Mouse (Mus musculus) cerebellum, adult 11 months (tissue): ENCODE results near the gene Tubd1.
"Not testable (repeated sequence)": the region's sequence is repeated elsewhere in the genome, so short reads cannot be mapped to it uniquely, and the experiment has no call there.

Source experiments
- DNase-seq: peaks from one replicate; pipeline ENCODE4 v3.0.0; 2022

Tubd1 gene

GRCm38 (mm10) chr11:86544639-86545299 lies at the start of gene Tubd1, which contains the start of gene Rps6kb1:
TSS of gene Tubd1 (plus strand) at chr11:86544991.
TSS of gene Rps6kb1 (minus strand) at chr11:86544805.
- peak; percentile 99 for DNase-seq

- DNase-seq: no peak
Observed at GRCm38 (mm10) chr11:86497356-86497755, 47.4 kb upstream of the Tubd1 start.

GRCm38 (mm10) chr11:86497908-86498307 lies 46.9 kb upstream of the Tubd1 start:
- no peak for DNase-seq

- DNase-seq: no peak
Observed at GRCm38 (mm10) chr11:86500795-86501194, 44.0 kb upstream of the Tubd1 start.

- DNase-seq: no peak
Observed at GRCm38 (mm10) chr11:86503121-86503520, 41.7 kb upstream of the Tubd1 start.

- DNase-seq: no peak
Observed at GRCm38 (mm10) chr11:86507334-86507733, 37.5 kb upstream of the Tubd1 start.

GRCm38 (mm10) chr11:86507991-86508390 lies 36.8 kb upstream of the Tubd1 start:
- no peak for DNase-seq

GRCm38 (mm10) chr11:86516620-86517019 lies 28.2 kb upstream of the Tubd1 start:
- DNase-seq: no peak

GRCm38 (mm10) chr11:86517229-86517628 lies 27.6 kb upstream of the Tubd1 start:
- DNase-seq: no peak

- no peak for DNase-seq
Observed at GRCm38 (mm10) chr11:86519751-86520150, 25.0 kb upstream of the Tubd1 start.

- DNase-seq: no peak
Observed at GRCm38 (mm10) chr11:86527528-86527927, 17.3 kb upstream of the Tubd1 start.

- no peak for DNase-seq
Observed at GRCm38 (mm10) chr11:86532834-86533233, 12.0 kb upstream of the Tubd1 start.

- DNase-seq: not testable (repeated sequence)
Observed at GRCm38 (mm10) chr11:86533302-86533701, 11.5 kb upstream of the Tubd1 start.

GRCm38 (mm10) chr11:86534201-86534910 lies 10.4 kb upstream of the Tubd1 start:
- no peak for DNase-seq

GRCm38 (mm10) chr11:86538786-86539185 lies 6.0 kb upstream of the Tubd1 start:
- no peak for DNase-seq

- no peak for DNase-seq
Observed at GRCm38 (mm10) chr11:86539716-86540475, 4.9 kb upstream of the Tubd1 start.

- no peak for DNase-seq
Observed at GRCm38 (mm10) chr11:86540476-86540845, 4.3 kb upstream of the Tubd1 start.

- no peak for DNase-seq
Observed at GRCm38 (mm10) chr11:86542851-86543250, 1.9 kb upstream of the Tubd1 start.

- DNase-seq: no peak
Observed at GRCm38 (mm10) chr11:86543960-86544638, 692 bp upstream of the Tubd1 start.

GRCm38 (mm10) chr11:86545556-86545955 lies 765 bp downstream of the Tubd1 start:
- DNase-seq: no peak

GRCm38 (mm10) chr11:86547412-86547811 lies 2.6 kb downstream of the Tubd1 start:
- no peak for DNase-seq

- DNase-seq: no peak
Observed at GRCm38 (mm10) chr11:86553525-86553924, 8.7 kb downstream of the Tubd1 start.

GRCm38 (mm10) chr11:86558258-86558657 lies 13.5 kb downstream of the Tubd1 start:
- DNase-seq: no peak
